Mouse (Mus musculus) MEL (cell line): Measurements from ENCODE around the gene Babam2. TPM values are rescaled to one million over a fixed set of nuclear protein-coding genes. Genes with fewer than 3 reads are reported as not detected.

ENCODE experiments used
- DNase-seq: peaks from one replicate; pipeline ENCODE4 v3.0.0; 2011; ENCODE audit warnings: low read depth, low spot score
- H3K27ac ChIP-seq: 2 replicates; pipeline ENCODE4 v1.5.1; 2012; ENCODE audit warnings: low read depth, mild to moderate bottlenecking, control low read depth, low read length, moderate library complexity; ENCODE audit not compliant: control insufficient read depth
- H3K27me3 ChIP-seq, 2 experiments: fragments of 150-350 bp in 1 of 2; sonication (generic) in 1 of 2; 2 replicates each; pipeline ENCODE4 v1.6.1; 2012; ENCODE audit warnings: low read length in 2 of 2, mild to moderate bottlenecking in 2 of 2, improper control_type of control experiment in 1 of 2, moderate library complexity in 1 of 2; ENCODE audit not compliant: insufficient read depth in 2 of 2, control insufficient read depth in 1 of 2
- H3K36me3 ChIP-seq, 2 experiments: 2 replicates each; pipeline ENCODE4 v1.6.1; 2012 to 2014; ENCODE audit warnings: low read length in 2 of 2, improper control_type of control experiment in 1 of 2, inconsistent platforms in 1 of 2, mild to moderate bottlenecking in 1 of 2; ENCODE audit not compliant: insufficient read depth in 2 of 2, control insufficient read depth in 1 of 2
- H3K4me1 ChIP-seq, 2 experiments: fragments of 150-350 bp in 1 of 2; sonication (generic) in 1 of 2; 2 replicates each; pipeline ENCODE4 v1.6.1; 2012; ENCODE audit warnings: low read length in 2 of 2, improper control_type of control experiment in 1 of 2, mild to moderate bottlenecking in 1 of 2; ENCODE audit not compliant: insufficient read depth in 2 of 2, control insufficient read depth in 1 of 2
- H3K4me3 ChIP-seq, 2 experiments: fragments of 150-350 bp in 1 of 2; sonication (generic) in 1 of 2; 2 replicates each; pipeline ENCODE4 v1.5.1; 2012; ENCODE audit warnings: low read depth in 2 of 2, low read length in 2 of 2, mild to moderate bottlenecking in 2 of 2, moderate library complexity in 2 of 2, control low read depth in 1 of 2, improper control_type of control experiment in 1 of 2; ENCODE audit not compliant: control insufficient read depth in 1 of 2, insufficient read depth in 1 of 2
- H3K79me2 ChIP-seq: 2 replicates; pipeline ENCODE4 v1.6.1; 2012; ENCODE audit warnings: mild to moderate bottlenecking, low read length, moderate library complexity; ENCODE audit not compliant: control insufficient read depth, poor library complexity, insufficient read depth
- H3K9ac ChIP-seq: 2 replicates; pipeline ENCODE4 v1.6.1; 2012; ENCODE audit warnings: low read depth, mild to moderate bottlenecking, control low read depth, low read length, moderate library complexity; ENCODE audit not compliant: control insufficient read depth, poor library complexity, severe bottlenecking
- H3K9me3 ChIP-seq: fragments of 150-350 bp; sonication (generic); replicated peaks from 2 replicates; pipeline ENCODE4 v1.6.1; 2012; ENCODE audit warnings: mild to moderate bottlenecking, low read length, improper control_type of control experiment, moderate library complexity; ENCODE audit not compliant: insufficient read depth
- CTCF ChIP-seq, 3 experiments: IDR thresholded peaks in 2 of 3; conservative IDR thresholded peaks in 1 of 3; 2 replicates each; pipeline ENCODE4 v1.5.1; 2011 to 2012; ENCODE audit warnings: low read length in 3 of 3, low read depth in 2 of 3, mild to moderate bottlenecking in 2 of 3, improper control_type of control experiment in 1 of 3, inconsistent platforms in 1 of 3, mixed read lengths in 1 of 3, moderate library complexity in 1 of 3; ENCODE audit not compliant: control insufficient read depth in 1 of 3, insufficient read depth in 1 of 3, poor library complexity in 1 of 3, severe bottlenecking in 1 of 3
- E2F4 ChIP-seq: IDR thresholded peaks from 2 replicates; pipeline ENCODE4 v1.6.1; 2011; ENCODE audit warnings: low read depth, low read length, improper control_type of control experiment, borderline replicate concordance
- GATA1 ChIP-seq: IDR thresholded peaks from 2 replicates; pipeline ENCODE4 v1.6.1; 2011; ENCODE audit warnings: low read depth, low read length, improper control_type of control experiment
- HCFC1 ChIP-seq: IDR thresholded peaks from 2 replicates; pipeline ENCODE4 v1.6.1; 2012; ENCODE audit warnings: low read depth, mild to moderate bottlenecking, inconsistent platforms, low read length, improper control_type of control experiment, moderate library complexity
- MAX ChIP-seq: IDR thresholded peaks from 2 replicates; pipeline ENCODE4 v1.6.1; 2011; ENCODE audit warnings: low read length, improper control_type of control experiment
- MAZ ChIP-seq: IDR thresholded peaks from 2 replicates; pipeline ENCODE4 v1.6.1; 2012; ENCODE audit warnings: low read depth, mild to moderate bottlenecking, inconsistent platforms, low read length, improper control_type of control experiment
- MXI1 ChIP-seq: IDR thresholded peaks from 2 replicates; pipeline ENCODE4 v1.6.1; 2011; ENCODE audit warnings: mild to moderate bottlenecking, low read depth, low read length, improper control_type of control experiment
- POLR2AphosphoS5 ChIP-seq: IDR thresholded peaks from 2 replicates; pipeline ENCODE4 v1.6.1; 2012; ENCODE audit warnings: low read depth, borderline replicate concordance, mild to moderate bottlenecking, inconsistent platforms, low read length, moderate library complexity, mixed read lengths
- RAD21 ChIP-seq: IDR thresholded peaks from 2 replicates; pipeline ENCODE4 v1.6.1; 2011; ENCODE audit warnings: mild to moderate bottlenecking, low read depth, low read length, improper control_type of control experiment
- SIN3A ChIP-seq: IDR thresholded peaks from 2 replicates; pipeline ENCODE4 v1.6.1; 2012; ENCODE audit warnings: low read length, improper control_type of control experiment, inconsistent platforms
- TAL1 ChIP-seq: IDR thresholded peaks from 2 replicates; pipeline ENCODE4 v1.6.1; 2012; ENCODE audit warnings: mild to moderate bottlenecking, inconsistent platforms, low read length, moderate library complexity, mixed read lengths
- TCF12 ChIP-seq: IDR thresholded peaks from 2 replicates; pipeline ENCODE4 v1.6.1; 2014; ENCODE audit warnings: low read depth, mild to moderate bottlenecking, inconsistent platforms, low read length, improper control_type of control experiment, moderate library complexity
- UBTF ChIP-seq: IDR thresholded peaks from 2 replicates; pipeline ENCODE4 v1.6.1; 2012; ENCODE audit warnings: low read depth, mild to moderate bottlenecking, inconsistent platforms, low read length, improper control_type of control experiment, moderate library complexity, borderline replicate concordance; ENCODE audit not compliant: insufficient read depth
- USF2 ChIP-seq, 2 experiments: IDR thresholded peaks; 2 replicates each; pipeline ENCODE4 v1.6.1; 2011 to 2012; ENCODE audit warnings: improper control_type of control experiment in 2 of 2, low read length in 2 of 2, borderline replicate concordance in 1 of 2, inconsistent platforms in 1 of 2, low read depth in 1 of 2, mild to moderate bottlenecking in 1 of 2; ENCODE audit not compliant: insufficient read depth in 1 of 2
- polyA plus RNA-seq, 2 experiments: library from polyadenylated mRNA; stranded (reverse) in 1 of 2; unstranded in 1 of 2; fragments of >175 nt in 1 of 2; fragments of >200 nt in 1 of 2; gene quantifications; 2 replicates each; pipeline versions ENCODE4 v1.2.1 to v1.2.4; 2012; ENCODE audit warnings: low replicate concordance in 2 of 2, low read depth in 1 of 2; ENCODE audit not compliant: insufficient read length in 2 of 2, insufficient read depth in 1 of 2, missing spikeins in 1 of 2
- total RNA-seq: library from RNA; depleted of rRNA; stranded (reverse); fragments of 300-350 nt; gene quantifications from 2 replicates; pipeline ENCODE4 v1.2.3, GENCODE M21; 2012

Babam2 gene
- total and polyA plus RNA-seq, 3 experiments = 43.3 to 86.6 TPM; not detected in 1

DNA sequence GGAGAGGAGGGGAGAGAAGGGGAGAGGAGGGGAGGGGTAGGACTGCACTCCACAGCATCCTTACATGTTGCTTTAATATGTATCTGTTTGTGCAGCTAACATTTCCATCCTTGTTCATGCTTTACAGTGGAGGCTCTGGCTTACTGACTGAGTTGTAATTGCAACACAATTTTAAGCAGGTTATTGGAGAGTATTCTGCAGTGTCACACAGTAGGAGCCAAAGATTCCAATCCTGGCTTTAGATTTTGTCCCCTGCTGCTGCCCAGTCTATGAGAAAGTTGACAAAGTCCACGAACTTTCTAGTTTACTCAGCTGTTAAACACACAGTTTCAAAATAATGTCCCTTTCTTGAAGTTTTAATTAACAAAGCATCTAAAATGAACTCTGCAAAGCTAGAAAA is 358.6 kb downstream of the Babam2 start:
- TF ChIP-seq MXI1 (no peak), MAX (no peak), MAZ (no peak), RAD21 (no peak), USF2 (IDR thresholded peaks at IDR 0.05; ENCODE audit: borderline replicate concordance in 1 of 2, insufficient read depth in 1 of 2, low read depth in 1 of 2, low read length in 2 of 2) (no peak), GATA1 (no peak), TAL1 (no peak), TCF12 (no peak), HCFC1 (no peak), POLR2AphosphoS5 (no peak), E2F4 (no peak), SIN3A (no peak), UBTF (no peak)
- Histone ChIP-seq H3K27ac (no peak overlapping the region), H3K9me3 (no peaks in the 10 kb centered on the region), H3K79me2 (no peaks in the 10 kb centered on the region), H3K4me1 (no peaks in the 10 kb centered on the region), H3K9ac (no peak overlapping the region), H3K4me3 (no peak overlapping the region), H3K27me3 (no peaks in the 10 kb centered on the region), H3K36me3 (no peaks in the 10 kb centered on the region)
- no peak for DNase-seq

DNA sequence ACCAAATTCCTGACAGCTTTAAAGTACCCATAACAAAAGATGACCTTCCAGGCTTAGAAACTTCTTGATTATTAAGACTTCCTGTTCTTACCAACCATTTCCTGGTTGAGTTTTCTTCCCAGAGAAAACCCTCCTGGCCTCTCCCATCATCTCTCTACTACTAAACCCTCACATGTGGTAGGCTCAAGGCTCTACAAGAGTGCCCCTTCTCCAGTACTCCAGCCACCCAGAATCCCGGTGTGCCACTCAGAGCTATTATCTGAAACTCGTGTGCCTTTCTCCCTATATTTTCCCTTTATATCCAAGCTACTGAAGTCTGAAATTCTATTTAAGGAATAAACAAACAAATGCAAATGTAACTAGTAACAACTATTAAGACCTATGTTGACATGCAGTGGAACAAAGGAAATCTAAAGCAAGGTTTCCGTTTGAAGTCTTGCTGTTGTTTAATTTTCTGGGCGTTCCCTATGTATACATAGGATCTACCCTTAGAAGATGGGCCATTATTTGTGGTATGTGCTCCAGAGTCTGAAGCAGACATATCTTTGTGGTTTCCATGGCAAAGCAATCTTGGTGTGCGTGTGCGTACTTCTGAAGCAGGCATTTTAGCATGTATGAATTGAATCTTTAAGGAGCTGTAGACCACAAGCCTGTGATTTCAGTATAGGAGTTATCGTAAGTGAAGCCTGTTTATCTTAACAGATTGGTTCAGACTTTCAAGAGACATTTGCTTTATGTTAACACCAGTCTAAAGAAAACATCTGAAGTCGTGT is 361.2 kb downstream of the Babam2 start:
- DNase-seq = no peak
- Histone ChIP-seq H3K79me2 (no peaks in the 10 kb centered on the region), H3K27me3 (no peaks in the 10 kb centered on the region), H3K4me1 (no peaks in the 10 kb centered on the region)
- TF ChIP-seq CTCF (IDR thresholded peaks at IDR 0.05 in 2 of 3, conservative IDR thresholded peaks at IDR 0.05 in 1 of 3; ENCODE audit: control insufficient read depth in 1 of 3, insufficient read depth in 1 of 3, low read depth in 2 of 3, low read length in 3 of 3, poor library complexity in 1 of 3, severe bottlenecking in 1 of 3) (no peak), UBTF (no peak), E2F4 (no peak)
- TF ChIP-seq, all 39 proteins: peak for 0
- Histone ChIP-seq H3K9me3 (no peaks in the 10 kb centered on the region), H3K36me3 (no peaks in the 10 kb centered on the region), H3K4me3 (no peak overlapping the region), H3K27ac (no peak overlapping the region), H3K9ac (no peak overlapping the region)
